Mouse (Mus musculus): Measurements from ENCODE around the gene Fmo5.

Fmo5 gene

GRCm38 (mm10) chr3:97617899-97618298, 10.7 kb upstream of the Fmo5 start:
- H3K36me3 ChIP-seq (ENCODE audit: insufficient read depth, low read length), result no peaks in the 10 kb centered on the region
- no peaks in the 10 kb centered on the region for H3K9me3 ChIP-seq (ENCODE audit: low read length)
- TF ChIP-seq CTCF (conservative IDR thresholded peaks at IDR 0.05; ENCODE audit: low read length) (no peak), POU5F1 (IDR thresholded peaks at IDR 0.05; ENCODE audit: borderline replicate concordance, low read length) (no peak), NANOG (IDR thresholded peaks at IDR 0.05; ENCODE audit: borderline replicate concordance, low read length) (no peak)
- no peak overlapping the region for H3K4me3 ChIP-seq (replicated peaks; ENCODE audit: low read length)
- H3K4me1 ChIP-seq (replicated peaks; ENCODE audit: low read depth, low read length), result no peaks in the 10 kb centered on the region
- H3K27me3 ChIP-seq (ENCODE audit: insufficient read depth, low read length), result no peaks in the 10 kb centered on the region

- H3K36me3 ChIP-seq (ENCODE audit: insufficient read depth, low read length), result no peaks in the 10 kb centered on the region
- no peaks in the 10 kb centered on the region for H3K9me3 ChIP-seq (ENCODE audit: low read length)
- no peak overlapping the region for H3K4me3 ChIP-seq (replicated peaks; ENCODE audit: low read length)
- no peak for TF ChIP-seq CTCF (conservative IDR thresholded peaks at IDR 0.05; ENCODE audit: low read length)
- no peak for TF ChIP-seq NANOG (IDR thresholded peaks at IDR 0.05; ENCODE audit: borderline replicate concordance, low read length)
- TF ChIP-seq POU5F1 (IDR thresholded peaks at IDR 0.05; ENCODE audit: borderline replicate concordance, low read length), result no peak
- no peaks in the 10 kb centered on the region for H3K27me3 ChIP-seq (ENCODE audit: insufficient read depth, low read length)
- H3K4me1 ChIP-seq (replicated peaks; ENCODE audit: low read depth, low read length), result peaks cover 4% of the 10 kb centered on the region
Observed at GRCm38 (mm10) chr3:97620657-97621056, 7.9 kb upstream of the Fmo5 start.

- TF ChIP-seq CTCF (conservative IDR thresholded peaks at IDR 0.05; ENCODE audit: low read length) (no peak), NANOG (IDR thresholded peaks at IDR 0.05; ENCODE audit: borderline replicate concordance, low read length) (no peak), POU5F1 (IDR thresholded peaks at IDR 0.05; ENCODE audit: borderline replicate concordance, low read length) (no peak)
- Histone ChIP-seq H3K4me3 (replicated peaks; ENCODE audit: low read length) (no peak overlapping the region), H3K27me3 (ENCODE audit: insufficient read depth, low read length) (no peaks in the 10 kb centered on the region), H3K4me1 (replicated peaks; ENCODE audit: low read depth, low read length) (peaks cover 9% of the 10 kb centered on the region), H3K36me3 (ENCODE audit: insufficient read depth, low read length) (no peaks in the 10 kb centered on the region), H3K9me3 (ENCODE audit: low read length) (no peaks in the 10 kb centered on the region)
Observed at GRCm38 (mm10) chr3:97624611-97625010, 4.0 kb upstream of the Fmo5 start.

- H3K4me3 ChIP-seq (replicated peaks; ENCODE audit: low read length), result no peak overlapping the region
- H3K27me3 ChIP-seq (ENCODE audit: insufficient read depth, low read length), result peaks cover 4% of the 10 kb centered on the region; the same call in 1 of the 2 replicates
- no peaks in the 10 kb centered on the region for H3K36me3 ChIP-seq (ENCODE audit: insufficient read depth, low read length)
- no peaks in the 10 kb centered on the region for H3K9me3 ChIP-seq (ENCODE audit: low read length)
- no peak for TF ChIP-seq CTCF (conservative IDR thresholded peaks at IDR 0.05; ENCODE audit: low read length)
- TF ChIP-seq NANOG (IDR thresholded peaks at IDR 0.05; ENCODE audit: borderline replicate concordance, low read length), result no peak
- TF ChIP-seq POU5F1 (IDR thresholded peaks at IDR 0.05; ENCODE audit: borderline replicate concordance, low read length), result no peak
- peaks cover 9% of the 10 kb centered on the region for H3K4me1 ChIP-seq (replicated peaks; ENCODE audit: low read depth, low read length)
Observed at GRCm38 (mm10) chr3:97627893-97628292, 711 bp upstream of the Fmo5 start.

GRCm38 (mm10) chr3:97629941-97630340, 1.3 kb downstream of the Fmo5 start:
- H3K4me3 ChIP-seq (replicated peaks; ENCODE audit: low read length), result no peak overlapping the region
- H3K4me1 ChIP-seq (replicated peaks; ENCODE audit: low read depth, low read length), result peaks cover 5% of the 10 kb centered on the region
- H3K36me3 ChIP-seq (ENCODE audit: insufficient read depth, low read length), result no peaks in the 10 kb centered on the region
- TF ChIP-seq POU5F1 (IDR thresholded peaks at IDR 0.05; ENCODE audit: borderline replicate concordance, low read length) (no peak), NANOG (IDR thresholded peaks at IDR 0.05; ENCODE audit: borderline replicate concordance, low read length) (no peak), CTCF (conservative IDR thresholded peaks at IDR 0.05; ENCODE audit: low read length) (no peak)
- no peaks in the 10 kb centered on the region for H3K9me3 ChIP-seq (ENCODE audit: low read length)
- H3K27me3 ChIP-seq (ENCODE audit: insufficient read depth, low read length), result peaks cover 4% of the 10 kb centered on the region; the same call in 1 of the 2 replicates

- H3K4me1 ChIP-seq (replicated peaks; ENCODE audit: low read depth, low read length), result peaks cover 5% of the 10 kb centered on the region
- H3K27me3 ChIP-seq (ENCODE audit: insufficient read depth, low read length), result peaks cover 4% of the 10 kb centered on the region; the same call in 1 of the 2 replicates
- no peaks in the 10 kb centered on the region for H3K36me3 ChIP-seq (ENCODE audit: insufficient read depth, low read length)
- H3K9me3 ChIP-seq (ENCODE audit: low read length), result no peaks in the 10 kb centered on the region
- no peak for TF ChIP-seq CTCF (conservative IDR thresholded peaks at IDR 0.05; ENCODE audit: low read length)
- TF ChIP-seq POU5F1 (IDR thresholded peaks at IDR 0.05; ENCODE audit: borderline replicate concordance, low read length), result no peak
- no peak for TF ChIP-seq NANOG (IDR thresholded peaks at IDR 0.05; ENCODE audit: borderline replicate concordance, low read length)
- H3K4me3 ChIP-seq (replicated peaks; ENCODE audit: low read length), result no peak overlapping the region
Observed at GRCm38 (mm10) chr3:97630746-97631145, 2.1 kb downstream of the Fmo5 start.

- TF ChIP-seq POU5F1 (IDR thresholded peaks at IDR 0.05; ENCODE audit: borderline replicate concordance, low read length) (no peak), CTCF (conservative IDR thresholded peaks at IDR 0.05; ENCODE audit: low read length) (no peak), NANOG (IDR thresholded peaks at IDR 0.05; ENCODE audit: borderline replicate concordance, low read length) (no peak)
- Histone ChIP-seq H3K36me3 (ENCODE audit: insufficient read depth, low read length) (no peaks in the 10 kb centered on the region), H3K9me3 (ENCODE audit: low read length) (no peaks in the 10 kb centered on the region), H3K27me3 (ENCODE audit: insufficient read depth, low read length) (peaks cover 4% of the 10 kb centered on the region; the same call in 1 of the 2 replicates), H3K4me1 (replicated peaks; ENCODE audit: low read depth, low read length) (peaks cover 5% of the 10 kb centered on the region), H3K4me3 (replicated peaks; ENCODE audit: low read length) (no peak overlapping the region)
Observed at GRCm38 (mm10) chr3:97631258-97631860, 2.8 kb downstream of the Fmo5 start.

- TF ChIP-seq POU5F1 (IDR thresholded peaks at IDR 0.05; ENCODE audit: borderline replicate concordance, low read length), result no peak
- no peak for TF ChIP-seq NANOG (IDR thresholded peaks at IDR 0.05; ENCODE audit: borderline replicate concordance, low read length)
- TF ChIP-seq CTCF (conservative IDR thresholded peaks at IDR 0.05; ENCODE audit: low read length), result no peak
- Histone ChIP-seq H3K36me3 (ENCODE audit: insufficient read depth, low read length) (no peaks in the 10 kb centered on the region), H3K4me3 (replicated peaks; ENCODE audit: low read length) (no peak overlapping the region), H3K9me3 (ENCODE audit: low read length) (no peaks in the 10 kb centered on the region), H3K27me3 (ENCODE audit: insufficient read depth, low read length) (peaks cover 4% of the 10 kb centered on the region; the same call in 1 of the 2 replicates), H3K4me1 (replicated peaks; ENCODE audit: low read depth, low read length) (peaks cover 5% of the 10 kb centered on the region)
Observed at GRCm38 (mm10) chr3:97633456-97633855, 4.9 kb downstream of the Fmo5 start.

Data from E14TG2a.4 (cell line).